Mouse (Mus musculus): ENCODE results near the gene D5Ertd579e.
"Not testable (repeated sequence)": the region's sequence is repeated elsewhere in the genome, so short reads cannot be mapped to it uniquely, and the experiment has no call there.

D5Ertd579e gene

DNA sequence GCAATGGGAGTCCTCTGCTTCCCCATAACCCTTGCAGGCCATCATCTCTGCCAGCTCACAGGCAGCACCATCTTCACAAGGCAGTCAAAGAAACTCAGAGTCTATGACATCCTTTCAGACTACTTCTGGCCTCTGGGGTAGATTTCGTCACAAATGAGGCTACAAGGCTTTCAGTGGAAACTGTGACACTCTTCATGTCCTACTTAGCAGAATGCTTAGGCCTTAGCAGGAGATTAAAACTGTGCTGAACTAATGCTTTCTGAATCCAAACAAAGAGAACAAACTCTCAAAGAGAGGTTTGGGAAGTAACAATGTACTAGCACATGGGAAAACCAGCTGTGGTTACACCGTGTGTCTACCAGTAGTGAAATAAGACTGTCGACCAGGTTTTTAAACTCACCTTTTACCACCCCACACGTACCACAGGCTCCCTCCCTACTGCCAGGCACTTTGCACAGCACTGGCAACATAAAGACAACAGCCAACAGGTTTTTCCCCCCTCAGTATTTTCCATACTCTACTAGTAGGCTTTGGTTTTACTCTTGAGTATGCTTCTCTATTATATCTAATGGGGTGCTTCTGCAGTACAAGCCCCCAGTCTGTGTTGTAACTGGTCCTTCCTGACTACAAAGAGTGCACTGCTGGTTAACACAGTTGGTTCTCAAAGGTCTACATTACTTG, 15.8 kb downstream of the D5Ertd579e start:
- DNase-seq (ENCODE audit: low spot score), result no peak

- DNase-seq (ENCODE audit: low spot score), result no peak
These were observed 17.0 kb downstream of the D5Ertd579e start for GRCm38 (mm10) chr5:36678799-36679198.

DNA sequence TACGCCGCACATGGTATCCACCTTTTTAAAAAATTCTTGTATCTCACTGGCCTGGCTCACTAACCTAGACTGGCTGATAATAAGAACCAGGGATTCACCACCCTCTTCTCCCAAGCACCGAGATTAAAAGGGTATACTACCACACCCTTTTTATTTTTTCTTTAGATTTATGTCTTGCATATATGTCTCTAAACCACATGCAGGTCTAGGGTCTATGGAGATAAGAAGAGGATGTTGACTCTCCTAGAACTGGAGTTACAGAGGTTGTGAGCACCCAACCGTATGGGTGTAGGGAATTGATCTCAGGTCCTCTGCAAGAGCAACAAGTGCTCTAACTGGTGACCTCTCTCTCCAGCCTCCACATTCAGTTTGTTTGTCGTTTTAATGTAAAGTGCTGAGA, 17.9 kb downstream of the D5Ertd579e start:
- no peak for DNase-seq (ENCODE audit: low spot score)

DNA sequence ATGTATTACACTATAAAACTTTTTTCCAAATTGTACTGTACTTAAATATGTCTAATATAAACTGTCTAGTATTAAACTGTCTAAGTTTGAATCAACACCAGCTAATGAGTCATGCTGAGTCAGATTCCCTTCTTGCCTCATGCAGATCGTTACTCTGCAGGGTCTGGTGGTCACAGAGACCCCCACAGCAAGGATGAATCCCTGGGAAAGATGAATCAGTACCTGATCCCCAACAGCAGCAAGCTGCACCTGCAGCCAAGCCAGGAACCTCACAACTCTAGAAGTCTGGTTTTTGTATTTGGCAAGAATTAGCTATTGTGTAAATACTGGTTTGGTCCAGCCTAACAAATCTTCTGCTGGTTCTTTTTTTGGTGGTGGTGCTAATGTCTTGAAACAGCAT, 20.4 kb downstream of the D5Ertd579e start:
- no peak for DNase-seq (ENCODE audit: low spot score)

- no peak for DNase-seq (ENCODE audit: low spot score)
These were observed 21.0 kb downstream of the D5Ertd579e start for GRCm38 (mm10) chr5:36674658-36675433.

- no peak for DNase-seq (ENCODE audit: low spot score)
These were observed 26.5 kb downstream of the D5Ertd579e start for GRCm38 (mm10) chr5:36669021-36670008.

GRCm38 (mm10) chr5:36668572-36668971, 27.3 kb downstream of the D5Ertd579e start:
- no peak for DNase-seq (ENCODE audit: low spot score)

GRCm38 (mm10) chr5:36667986-36668385, 27.8 kb downstream of the D5Ertd579e start:
- not testable (repeated sequence) for DNase-seq (ENCODE audit: low spot score)

GRCm38 (mm10) chr5:36667165-36667564, 28.7 kb downstream of the D5Ertd579e start:
- no peak for DNase-seq (ENCODE audit: low spot score)

DNA sequence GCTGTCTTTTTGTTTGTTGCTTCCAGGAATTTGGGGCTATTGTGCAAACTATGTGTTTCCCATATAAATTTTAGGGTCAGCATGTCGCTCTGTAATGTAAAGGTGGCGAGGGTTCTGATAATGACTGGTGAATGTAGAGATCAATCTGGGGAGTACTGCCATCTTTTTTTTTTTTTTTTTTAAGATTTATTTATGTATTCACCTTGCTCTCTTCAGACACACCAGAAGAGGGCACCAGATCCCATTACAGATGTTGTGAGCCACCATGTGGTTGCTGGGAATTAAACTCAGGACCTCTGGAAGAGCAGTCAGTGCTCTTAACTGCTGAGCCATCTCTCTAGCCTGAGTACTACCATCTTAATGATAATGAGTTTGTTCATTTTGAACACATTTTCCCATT, 29.1 kb downstream of the D5Ertd579e start:
- DNase-seq (ENCODE audit: low spot score), result not testable (repeated sequence)

- no peak for DNase-seq (ENCODE audit: low spot score)
These were observed 32.5 kb downstream of the D5Ertd579e start for GRCm38 (mm10) chr5:36663329-36663728.

DNA sequence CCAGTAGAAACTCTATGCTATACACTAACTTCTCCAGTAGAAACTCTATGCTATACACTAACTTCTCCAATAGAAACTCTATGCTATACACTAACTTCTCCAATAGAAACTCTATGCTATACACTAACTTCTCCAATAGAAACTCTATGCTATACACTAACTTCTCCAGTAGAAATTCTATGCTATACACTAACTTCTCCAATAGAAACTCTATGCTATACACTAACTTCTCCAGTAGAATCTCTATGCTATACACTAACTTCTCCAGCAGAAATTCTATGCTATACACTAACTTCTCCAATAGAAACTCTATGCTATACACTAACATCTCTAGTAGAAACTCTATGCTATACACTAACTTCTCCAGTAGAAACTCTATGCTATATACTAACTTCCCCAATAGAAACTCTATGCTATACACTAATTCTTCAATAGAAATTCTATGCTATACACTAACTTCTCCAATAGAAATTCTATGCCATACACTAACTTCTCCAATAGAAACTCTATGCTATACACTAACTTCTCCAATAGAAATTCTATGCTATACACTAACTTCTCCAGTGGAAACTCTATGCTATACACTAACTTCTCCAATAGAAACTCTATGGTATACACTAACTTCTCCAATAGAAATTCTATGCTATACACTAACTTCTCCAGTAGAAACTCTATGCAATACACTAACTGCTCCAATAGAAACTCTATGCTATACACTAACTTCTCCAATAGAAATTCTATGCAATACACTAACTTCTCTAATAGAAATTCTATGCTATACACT, 34.7 kb downstream of the D5Ertd579e start:
- not testable (repeated sequence) for DNase-seq (ENCODE audit: low spot score)

DNA sequence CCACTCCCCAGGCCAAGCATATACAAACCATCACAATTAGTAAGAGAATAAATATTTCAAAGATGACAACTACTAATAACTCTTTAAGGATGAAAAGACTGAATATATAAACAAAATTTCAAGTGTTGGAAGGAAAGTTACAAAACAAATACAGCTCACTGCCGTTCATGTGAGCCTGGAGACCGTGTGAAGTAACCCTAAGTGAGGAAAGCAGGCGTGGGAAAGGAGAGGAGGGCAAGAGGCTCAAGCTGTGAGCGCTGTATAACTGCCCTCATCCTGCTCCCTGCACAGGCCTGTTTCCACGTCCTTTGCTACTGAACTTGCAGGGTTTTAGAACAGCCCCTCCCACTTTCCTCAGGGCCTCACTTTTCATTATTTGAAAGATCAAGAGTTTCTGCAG, 70.2 kb downstream of the D5Ertd579e start:
- DNase-seq (ENCODE audit: low spot score), result no peak

DNA sequence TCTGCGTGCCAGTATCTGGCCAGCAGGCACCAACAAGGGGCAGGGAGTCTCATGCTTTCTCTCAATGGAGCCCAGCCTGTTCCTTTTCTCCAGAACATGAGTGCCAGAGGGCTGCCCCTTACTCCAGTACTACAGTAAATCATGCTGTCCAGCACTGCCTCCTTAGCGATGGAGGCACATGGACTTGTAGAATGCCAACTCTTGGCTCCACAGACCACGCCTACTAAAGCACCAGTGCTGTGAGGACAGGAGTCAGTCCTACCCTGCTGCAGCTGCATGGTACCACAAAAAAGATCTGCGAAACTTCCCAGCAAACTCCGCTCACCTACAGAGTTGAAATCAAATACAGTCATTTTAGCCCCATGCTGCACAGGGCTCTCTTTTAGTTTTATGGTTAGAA, 72.2 kb downstream of the D5Ertd579e start:
- no peak for DNase-seq (ENCODE audit: low spot score)

DNA sequence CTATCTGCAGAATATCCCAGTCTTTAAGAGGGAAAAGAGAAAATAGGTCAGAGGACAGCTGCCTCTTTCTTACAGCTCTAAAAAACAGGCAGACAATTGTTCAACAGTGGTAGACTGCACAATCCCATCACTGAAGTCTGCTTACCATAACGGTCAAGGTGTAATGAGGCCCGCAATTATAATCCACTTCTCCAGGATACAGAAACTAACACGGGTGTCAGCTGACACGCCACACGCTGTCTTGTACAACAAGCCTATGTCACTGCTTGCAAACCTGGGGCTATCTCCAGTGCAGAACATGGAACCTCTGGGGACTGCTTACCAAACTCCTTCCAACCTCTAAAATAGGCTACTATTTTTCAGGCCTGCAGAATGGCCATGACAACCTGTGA, 74.8 kb downstream of the D5Ertd579e start:
- no peak for DNase-seq (ENCODE audit: low spot score)

GRCm38 (mm10) chr5:36620409-36621057, 75.3 kb downstream of the D5Ertd579e start:
- no peak for DNase-seq (ENCODE audit: low spot score)

DNA sequence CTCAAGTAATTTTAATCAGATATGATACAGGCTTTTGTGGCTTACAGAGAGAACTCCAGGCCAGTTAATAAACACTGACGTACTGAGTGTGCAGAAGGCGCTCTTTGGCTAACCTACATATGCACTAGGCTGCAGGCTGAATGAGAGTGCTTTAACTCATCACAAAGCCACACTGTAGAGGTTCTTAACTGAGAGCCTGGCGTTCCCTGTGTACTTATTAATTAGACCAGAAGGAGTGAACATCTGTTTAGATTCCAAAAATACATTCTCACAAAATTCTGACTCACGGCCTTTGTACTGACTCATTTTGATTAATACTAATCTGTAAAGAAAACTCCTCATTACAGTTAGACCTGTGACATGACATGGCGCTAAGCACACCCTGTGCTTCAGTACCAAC, 76.9 kb downstream of the D5Ertd579e start:
- no peak for DNase-seq (ENCODE audit: low spot score)

GRCm38 (mm10) chr5:36618356-36618755, 77.5 kb downstream of the D5Ertd579e start:
- no peak for DNase-seq (ENCODE audit: low spot score)

DNA sequence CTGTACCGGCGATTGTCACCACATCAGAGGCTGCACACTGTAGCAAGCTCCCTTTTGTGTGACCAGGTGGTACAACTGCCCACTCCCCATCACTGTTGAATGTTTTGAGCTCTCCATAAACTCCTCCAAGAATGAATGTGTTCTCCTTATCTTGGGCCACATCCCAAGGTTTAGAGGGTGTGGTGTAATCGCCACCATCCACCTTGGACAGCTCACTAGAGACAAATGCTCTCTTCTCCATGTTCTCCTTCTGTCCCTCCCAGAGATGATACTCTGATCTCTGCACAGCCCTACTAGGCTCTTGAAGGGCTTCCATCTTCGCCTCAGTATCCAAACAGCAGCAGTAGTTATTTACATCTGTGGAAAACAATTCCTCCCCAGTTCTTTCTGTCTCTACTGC, 81.7 kb downstream of the D5Ertd579e start:
- DNase-seq (ENCODE audit: low spot score), result no peak

DNA sequence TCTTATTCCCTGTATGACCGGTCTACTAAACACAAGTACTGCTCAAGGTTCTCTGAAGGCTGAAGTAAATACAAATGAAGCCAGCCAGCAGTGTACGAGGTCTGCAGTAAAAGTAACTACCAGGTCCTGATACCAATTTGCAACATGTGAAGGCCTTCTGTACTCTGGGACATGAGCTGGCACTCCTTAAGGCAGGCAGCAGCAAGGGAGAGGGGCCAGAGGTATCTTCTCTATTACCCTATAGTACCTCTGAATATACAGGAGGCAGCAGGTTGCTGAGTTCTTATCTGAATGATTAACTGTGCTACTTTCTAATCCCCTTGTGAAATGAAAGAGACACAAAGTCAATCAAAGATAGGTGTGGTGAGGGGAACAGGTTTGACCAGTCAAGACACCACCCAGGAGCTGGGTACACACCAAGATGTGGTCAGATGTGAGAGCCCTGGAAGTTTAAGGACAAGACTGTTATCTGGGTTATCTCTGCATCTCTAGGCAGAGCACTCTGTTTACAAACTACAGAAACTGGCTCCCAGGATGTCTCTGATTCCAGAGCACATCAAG, 86.8 kb downstream of the D5Ertd579e start:
- DNase-seq (ENCODE audit: low spot score), result no peak

DNA sequence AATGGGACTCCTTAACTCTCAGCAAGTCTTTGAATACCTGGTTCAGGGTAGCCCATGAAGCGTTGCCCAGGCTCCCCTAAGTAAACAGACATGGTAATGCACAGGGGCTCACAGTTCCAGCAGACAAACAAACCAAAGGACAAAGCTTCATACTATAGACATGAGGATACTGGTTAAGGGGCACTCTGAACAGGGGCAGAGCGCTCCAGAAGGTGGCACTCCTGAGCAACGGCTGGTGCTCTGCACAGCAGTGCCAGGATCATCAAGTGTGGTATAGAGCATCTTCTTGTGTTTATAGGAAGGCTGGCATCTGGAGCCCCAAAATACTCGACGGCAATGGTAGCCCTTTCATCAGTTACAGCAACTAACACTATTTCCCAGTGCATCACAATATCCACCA, 92.8 kb downstream of the D5Ertd579e start:
- DNase-seq (ENCODE audit: low spot score), result no peak

Measured in ovary, adult 18-20 months (tissue).